Comparison of ENCODE assay signal across 26 mouse cellular contexts in genomic region chr3:135854985-135855340, GRCm38 (mm10). TPM values are rescaled to one million over a fixed set of nuclear protein-coding genes. Genes with fewer than 3 reads are reported as not detected.
A peak's percentile ranks its signal among the peaks of the same experiment; 100 is the strongest.
DNase-seq lines count a peak whose midpoint lies in the region; ATAC-seq lines count a peak whose summit lies in the region.
"Had no signal": no experiment of that assay in that cellular context is flagged by ENCODE, and none has a peak within 500 bp of the region (broad histone marks: within the 10 kb centered on the region; RNA-seq: fewer than 3 reads in every experiment).

No protein-coding gene starts in this region.

- no peaks in the 10 kb centered on the region for H3K9me3 ChIP-seq in heart, embryonic 13.5 days
- H3K9me3 ChIP-seq in liver, embryonic 12.5 days (replicated peaks): no peaks in the 10 kb centered on the region
- H3K9me3 ChIP-seq in embryonic facial prominence, embryonic 11.5 days (replicated peaks; ENCODE audit: control insufficient read depth, low read length): no peaks in the 10 kb centered on the region
- H3K9me3 ChIP-seq: embryonic facial prominence, embryonic 13.5 days; heart, embryonic 15.5 days had no signal

- H3K36me3 ChIP-seq in heart, embryonic 13.5 days: peaks cover 5% of the 10 kb centered on the region; the same call in 1 of the 2 replicates
- H3K36me3 ChIP-seq in liver, embryonic 12.5 days: peaks cover 70% of the 10 kb centered on the region
- H3K36me3 ChIP-seq in embryonic facial prominence, embryonic 11.5 days (replicated peaks; ENCODE audit: control insufficient read depth, insufficient read depth, low read depth, low read length): no peaks in the 10 kb centered on the region
- H3K36me3 ChIP-seq: heart, embryonic 15.5 days had no signal

- whole genome bisulfite sequencing in heart, embryonic 13.5 days: 48% methylated on average over 6 of the region's 6 CpGs
- 76% methylated on average over 6 of the region's 6 CpGs for WGBS in liver, embryonic 12.5 days (ENCODE audit: insufficient replicate concordance)
- 60% methylated on average over 6 of the region's 6 CpGs for WGBS in embryonic facial prominence, embryonic 11.5 days

- no peak overlapping the region for H3K4me3 ChIP-seq in heart, embryonic 13.5 days
- no peak overlapping the region for H3K4me3 ChIP-seq in liver, embryonic 12.5 days
- no peak overlapping the region for H3K4me3 ChIP-seq in embryonic facial prominence, embryonic 11.5 days (ENCODE audit: low read depth, low read length)
- H3K4me3 ChIP-seq: embryonic facial prominence, embryonic 13.5 days; forebrain, embryonic 13.5 days; heart, embryonic 15.5 days; left cerebral cortex, adult 2 months; myocyte had no signal

- H3K27ac ChIP-seq in heart, embryonic 13.5 days (replicated peaks): peak overlapping the region; percentile 36; the same call in 1 of the 2 replicates
- H3K27ac ChIP-seq in liver, embryonic 12.5 days: peak overlapping the region; percentile 46; the same call in 1 of the 2 replicates
- no peak overlapping the region for H3K27ac ChIP-seq in embryonic facial prominence, embryonic 11.5 days (replicated peaks; ENCODE audit: low read depth, low read length)
- H3K27ac ChIP-seq: embryonic facial prominence, embryonic 13.5 days; forebrain, embryonic 13.5 days; heart, embryonic 15.5 days; hindbrain, postnatal 0 days; left cerebral cortex, adult 2 months had no signal

- H3K4me2 ChIP-seq in heart, embryonic 13.5 days: peak overlapping the region; percentile 33; the same call in 1 of the 2 replicates
- H3K4me2 ChIP-seq in liver, embryonic 12.5 days: peak overlapping the region; percentile 40; the same call in 1 of the 2 replicates
- no peak overlapping the region for H3K4me2 ChIP-seq in embryonic facial prominence, embryonic 11.5 days (ENCODE audit: low read depth, low read length)
- H3K4me2 ChIP-seq: embryonic facial prominence, embryonic 13.5 days; forebrain, embryonic 13.5 days; heart, embryonic 15.5 days had no signal

- DNase-seq in heart, adult 9 months (ENCODE audit: low spot score in 2 of 2): no peak
- no peak for DNase-seq in liver
- peak; percentile 33 for DNase-seq in embryonic facial prominence, embryonic 11.5 days (ENCODE audit: low spot score)
- no peak for DNase-seq in natural killer cell, adult 2 months (ENCODE audit: low spot score in 2 of 2)
- DNase-seq: adrenal gland, adult 8-10 months; cerebellum, adult 11-12 months; cerebellum, postnatal 14 days; kidney, adult 11 months; kidney, postnatal 10 days; left cerebral cortex, postnatal 4 days; lung, adult 18-20 months; lung, postnatal 14 days; right cerebral cortex, adult 18-20 months; right cerebral cortex, postnatal 4 days; thymus, postnatal 14 days had no signal

- no peak for ATAC-seq in heart, embryonic 13.5 days (ENCODE audit: extremely low read depth, insufficient number of reproducible peaks, low FRiP score, low TSS enrichment)
- ATAC-seq in liver, embryonic 12.5 days: no peak
- ATAC-seq in embryonic facial prominence, embryonic 11.5 days (replicated peaks; ENCODE audit: insufficient number of reproducible peaks, low FRiP score, low TSS enrichment, low read depth): peak; percentile 44; the same call in 1 of the 2 replicates
- peak; percentile 29 for ATAC-seq in megakaryocyte progenitor cell, adult 5-6 weeks (replicated peaks; ENCODE audit: poor library complexity)
- ATAC-seq: activated CD4-positive, CD25-positive, alpha-beta regulatory T cell, adult 4 months; hindbrain, postnatal 0 days; midbrain, embryonic 16.5 days had no signal

- H3K27me3 ChIP-seq in heart, embryonic 13.5 days (replicated peaks): no peaks in the 10 kb centered on the region
- H3K27me3 ChIP-seq in liver, embryonic 12.5 days (replicated peaks): no peaks in the 10 kb centered on the region
- H3K27me3 ChIP-seq in embryonic facial prominence, embryonic 11.5 days (ENCODE audit: control insufficient read depth, insufficient read depth, low read length): no peaks in the 10 kb centered on the region
- H3K27me3 ChIP-seq: embryonic facial prominence, embryonic 13.5 days; forebrain, embryonic 13.5 days; heart, embryonic 15.5 days had no signal

- peaks cover 23% of the 10 kb centered on the region for H3K4me1 ChIP-seq in heart, embryonic 13.5 days
- peaks cover 40% of the 10 kb centered on the region for H3K4me1 ChIP-seq in liver, embryonic 12.5 days
- H3K4me1 ChIP-seq in embryonic facial prominence, embryonic 11.5 days (ENCODE audit: control insufficient read depth, insufficient read depth, low read length): no peaks in the 10 kb centered on the region
- H3K4me1 ChIP-seq: forebrain, embryonic 13.5 days had no signal

- H3K9ac ChIP-seq in heart, embryonic 13.5 days: no peak overlapping the region; the same call in 1 of the 2 replicates
- H3K9ac ChIP-seq in liver, embryonic 12.5 days: no peak overlapping the region
- H3K9ac ChIP-seq in embryonic facial prominence, embryonic 11.5 days (replicated peaks; ENCODE audit: low read length): no peak overlapping the region
- H3K9ac ChIP-seq: embryonic facial prominence, embryonic 13.5 days; forebrain, embryonic 13.5 days; heart, embryonic 15.5 days had no signal

RNA-seq across cellular contexts. Expression of gene Slc39a8, which starts 29.9 kb away (rescaled TPM):
- polyA plus RNA-seq in heart, embryonic 13.5 days (2015; fragmentation: Nextera tagmentation; extraction: Ambion mirVana): 13.3 and 14.5 TPM in 2 replicates
- 103 and 108 TPM in 2 replicates for polyA plus RNA-seq in liver, embryonic 12.5 days (2016; fragmentation: Nextera tagmentation; extraction: Ambion mirVana)
- 18.8 and 20.3 TPM in 2 replicates for polyA plus RNA-seq in embryonic facial prominence, embryonic 11.5 days (2014; fragmentation: Nextera tagmentation; extraction: Ambion mirVana)
- 16.8 and 20.6 TPM in 2 replicates for total RNA-seq in megakaryocyte progenitor cell, adult 5-6 weeks (2015)
- 13.5 and 14.4 TPM in 2 replicates for total RNA-seq in megakaryocyte progenitor cell, adult 5-6 weeks (2017)

Comparison
In these comparisons a context has a peak if more than half of its experiments do, and no peak if none do; other contexts are left out.
1. ATAC-seq: peak in embryonic facial prominence, embryonic 11.5 days (single experiment) and megakaryocyte progenitor cell, adult 5-6 weeks (single experiment); none in heart, embryonic 13.5 days (single experiment) and liver, embryonic 12.5 days (single experiment).